Mouse (Mus musculus): ENCODE data around the gene Ino80. TPM values are rescaled to one million over a fixed set of nuclear protein-coding genes. Genes with fewer than 3 reads are reported as not detected.
"Not testable (repeated sequence)": the region's sequence is repeated elsewhere in the genome, so short reads cannot be mapped to it uniquely, and the experiment has no call there.

The Ino80 gene
- polyA plus RNA-seq, 2 experiments = 6.3 to 16.4 TPM

- Histone ChIP-seq H3K27me3 (ENCODE audit: control insufficient read depth, insufficient read depth, low read length) (no peaks in the 10 kb centered on the region), H3K9ac (ENCODE audit: low read depth, low read length, severe bottlenecking) (no peak overlapping the region), H3K4me3 (replicated peaks; ENCODE audit: low read length) (no peak overlapping the region), H3K4me2 (replicated peaks; ENCODE audit: low read depth, low read length, severe bottlenecking) (no peak overlapping the region), H3K4me1 (ENCODE audit: control insufficient read depth, insufficient read depth, low read length) (no peaks in the 10 kb centered on the region), H3K27ac (replicated peaks; ENCODE audit: low read depth, low read length) (no peak overlapping the region), H3K9me3 (ENCODE audit: control insufficient read depth, low read length) (no peaks in the 10 kb centered on the region), H3K36me3 (ENCODE audit: control insufficient read depth, insufficient read depth, low read length) (no peaks in the 10 kb centered on the region)
- DNase-seq (ENCODE audit: low spot score) (no peak), ATAC-seq (ENCODE audit: low FRiP score, low read depth) (no peak)
- TF ChIP-seq POLR2A (IDR thresholded peaks at IDR 0.05; ENCODE audit: borderline replicate concordance, extremely low read depth, insufficient read depth, insufficient read length) = no peak
- 82% methylated on average over 3 of the region's 3 CpGs for WGBS
Measured at GRCm38 (mm10) chr2:119514026-119514522, 36.6 kb upstream of the Ino80 start.

- H3K4me1 ChIP-seq (ENCODE audit: control insufficient read depth, insufficient read depth, low read length) = no peaks in the 10 kb centered on the region
- H3K9ac ChIP-seq (ENCODE audit: low read depth, low read length, severe bottlenecking) = no peak overlapping the region
- H3K36me3 ChIP-seq (ENCODE audit: control insufficient read depth, insufficient read depth, low read length) = no peaks in the 10 kb centered on the region
- TF ChIP-seq POLR2A (IDR thresholded peaks at IDR 0.05; ENCODE audit: borderline replicate concordance, extremely low read depth, insufficient read depth, insufficient read length) = no peak
- H3K27me3 ChIP-seq (ENCODE audit: control insufficient read depth, insufficient read depth, low read length) = no peaks in the 10 kb centered on the region
- WGBS = 78% methylated on average over 3 of the region's 3 CpGs
- ATAC-seq (ENCODE audit: low FRiP score, low read depth) (no peak), DNase-seq (ENCODE audit: low spot score) (no peak)
- no peak overlapping the region for H3K27ac ChIP-seq (replicated peaks; ENCODE audit: low read depth, low read length)
- no peak overlapping the region for H3K4me2 ChIP-seq (replicated peaks; ENCODE audit: low read depth, low read length, severe bottlenecking)
- H3K4me3 ChIP-seq (replicated peaks; ENCODE audit: low read length) = no peak overlapping the region
- H3K9me3 ChIP-seq (ENCODE audit: control insufficient read depth, low read length) = no peaks in the 10 kb centered on the region
Measured at GRCm38 (mm10) chr2:119512292-119512691, 34.8 kb upstream of the Ino80 start.

GRCm38 (mm10) chr2:119510856-119511255 lies 33.4 kb upstream of the Ino80 start:
- 84% methylated on average over 2 of the region's 2 CpGs for WGBS
- Histone ChIP-seq H3K9ac (ENCODE audit: low read depth, low read length, severe bottlenecking) (no peak overlapping the region), H3K27ac (replicated peaks; ENCODE audit: low read depth, low read length) (no peak overlapping the region), H3K4me3 (replicated peaks; ENCODE audit: low read length) (no peak overlapping the region), H3K9me3 (ENCODE audit: control insufficient read depth, low read length) (no peaks in the 10 kb centered on the region), H3K36me3 (ENCODE audit: control insufficient read depth, insufficient read depth, low read length) (no peaks in the 10 kb centered on the region), H3K4me2 (replicated peaks; ENCODE audit: low read depth, low read length, severe bottlenecking) (no peak overlapping the region), H3K4me1 (ENCODE audit: control insufficient read depth, insufficient read depth, low read length) (no peaks in the 10 kb centered on the region), H3K27me3 (ENCODE audit: control insufficient read depth, insufficient read depth, low read length) (no peaks in the 10 kb centered on the region)
- TF ChIP-seq POLR2A (IDR thresholded peaks at IDR 0.05; ENCODE audit: borderline replicate concordance, extremely low read depth, insufficient read depth, insufficient read length) = no peak
- DNase-seq (ENCODE audit: low spot score) = no peak
- no peak for ATAC-seq (ENCODE audit: low FRiP score, low read depth)

GRCm38 (mm10) chr2:119508518-119508917 lies 31.0 kb upstream of the Ino80 start:
- not testable (repeated sequence) for DNase-seq (ENCODE audit: low spot score); H3K4me3 ChIP-seq (replicated peaks; ENCODE audit: low read length)
- 64% methylated on average over 7 of the region's 7 CpGs for WGBS

GRCm38 (mm10) chr2:119507108-119507507 lies 29.6 kb upstream of the Ino80 start:
- H3K27me3 ChIP-seq (ENCODE audit: control insufficient read depth, insufficient read depth, low read length) = no peaks in the 10 kb centered on the region
- ATAC-seq (ENCODE audit: low FRiP score, low read depth) = no peak
- DNase-seq (ENCODE audit: low spot score) = no peak

More at GRCm38 (mm10) chr2:119508518-119508917, 31.0 kb upstream of the Ino80 start:
- ATAC-seq (ENCODE audit: low FRiP score, low read depth); H3K4me2 ChIP-seq (replicated peaks; ENCODE audit: low read depth, low read length, severe bottlenecking); H3K27ac ChIP-seq (replicated peaks; ENCODE audit: low read depth, low read length); H3K9me3 ChIP-seq (ENCODE audit: control insufficient read depth, low read length); H3K9ac ChIP-seq (ENCODE audit: low read depth, low read length, severe bottlenecking); H3K36me3 ChIP-seq (ENCODE audit: control insufficient read depth, insufficient read depth, low read length); H3K4me1 ChIP-seq (ENCODE audit: control insufficient read depth, insufficient read depth, low read length); H3K27me3 ChIP-seq (ENCODE audit: control insufficient read depth, insufficient read depth, low read length): not testable (repeated sequence)

More at GRCm38 (mm10) chr2:119507108-119507507, 29.6 kb upstream of the Ino80 start:
- no peak overlapping the region for H3K4me2 ChIP-seq (replicated peaks; ENCODE audit: low read depth, low read length, severe bottlenecking)
- TF ChIP-seq POLR2A (IDR thresholded peaks at IDR 0.05; ENCODE audit: borderline replicate concordance, extremely low read depth, insufficient read depth, insufficient read length) = no peak
- H3K9ac ChIP-seq (ENCODE audit: low read depth, low read length, severe bottlenecking) = no peak overlapping the region
- H3K4me1 ChIP-seq (ENCODE audit: control insufficient read depth, insufficient read depth, low read length) = no peaks in the 10 kb centered on the region
- no peak overlapping the region for H3K27ac ChIP-seq (replicated peaks; ENCODE audit: low read depth, low read length)
- H3K4me3 ChIP-seq (replicated peaks; ENCODE audit: low read length) = no peak overlapping the region
- H3K36me3 ChIP-seq (ENCODE audit: control insufficient read depth, insufficient read depth, low read length) = no peaks in the 10 kb centered on the region
- H3K9me3 ChIP-seq (ENCODE audit: control insufficient read depth, low read length) = no peaks in the 10 kb centered on the region

Data from limb, embryonic 14.5 days (tissue).